11 mouse cellular contexts compared by ENCODE assay signal in the genomic region with DNA sequence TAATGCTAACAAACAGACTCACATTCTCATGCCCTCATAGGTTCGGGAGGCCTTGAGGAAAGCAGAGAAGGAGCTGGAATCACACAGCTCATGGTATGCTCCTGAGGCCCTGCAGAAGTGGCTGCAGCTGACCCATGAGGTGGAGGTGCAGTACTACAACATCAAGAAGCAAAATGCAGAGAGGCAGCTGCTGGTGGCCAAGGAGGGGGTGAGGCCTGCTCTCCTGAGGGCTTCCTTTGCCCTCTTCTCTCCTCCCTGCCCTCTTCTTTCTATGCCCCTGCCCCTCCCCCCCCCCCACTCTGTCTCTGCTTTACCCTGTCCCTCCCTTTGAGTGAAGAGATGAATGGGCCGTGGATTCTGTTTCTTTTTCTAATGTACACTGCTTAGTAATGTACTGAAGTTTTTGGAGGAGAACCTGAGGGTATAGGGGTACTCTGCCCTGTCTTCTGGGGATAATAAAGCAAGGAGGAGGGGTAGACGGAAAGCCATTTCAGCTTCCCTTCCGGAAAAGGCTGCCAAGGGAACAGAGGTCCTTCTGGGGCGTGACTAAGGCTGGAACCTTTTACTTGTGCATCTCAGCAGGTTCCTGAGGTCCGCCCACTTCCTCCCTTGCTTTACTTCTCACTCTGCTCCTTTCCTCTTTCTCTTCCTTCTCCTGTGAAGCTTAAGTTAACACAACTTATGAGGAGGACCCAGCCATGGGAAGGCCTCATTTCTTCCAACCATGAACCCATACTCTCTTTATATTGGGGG. TPM values are rescaled to one million over a fixed set of nuclear protein-coding genes. Genes with fewer than 3 reads are reported as not detected.
A peak's percentile ranks its signal among the peaks of the same experiment; 100 is the strongest.
DNase-seq lines count a peak whose midpoint lies in the region; ATAC-seq and TF ChIP-seq lines count a peak whose summit lies in the region.
"Had no signal": no experiment of that assay in that cellular context is flagged by ENCODE, and none has a peak within 500 bp of the region (broad histone marks: within the 10 kb centered on the region; RNA-seq: fewer than 3 reads in every experiment).

No protein-coding gene starts in this region.

- peaks cover 23% of the 10 kb centered on the region for H3K36me3 ChIP-seq in spleen, adult 2 months (ENCODE audit: control insufficient read depth, insufficient read depth, low read length)
- no peaks in the 10 kb centered on the region; the same call in 1 of the 2 replicates for H3K36me3 ChIP-seq in liver, embryonic 16.5 days (ENCODE audit: control insufficient read depth, insufficient read depth)
- H3K36me3 ChIP-seq: midbrain, embryonic 12.5 days had no signal

- H3K9ac ChIP-seq in liver, embryonic 16.5 days (ENCODE audit: low read depth, low read length) = no peak overlapping the region
- H3K9ac ChIP-seq: midbrain, embryonic 12.5 days had no signal

- no peak for TF ChIP-seq CTCF in spleen, adult 2 months (IDR thresholded peaks at IDR 0.05; ENCODE audit: extremely low read depth, insufficient read depth, insufficient read length, insufficient replicate concordance)

- peak; percentile 85 for ATAC-seq in common myeloid progenitor, adult 5-6 weeks (replicated peaks; ENCODE audit: low read depth, poor library complexity, severe bottlenecking)
- peak; percentile 43 for ATAC-seq in liver, embryonic 16.5 days (ENCODE audit: low read depth)

- 0 out of 2 replicates have a peak overlapping the region, but pooled peaks have one; percentile 29 for H3K27ac ChIP-seq in spleen, adult 2 months (ENCODE audit: insufficient read depth, low read length)
- H3K27ac ChIP-seq in liver, embryonic 16.5 days (ENCODE audit: low read length) = no peak overlapping the region
- H3K27ac ChIP-seq: midbrain, embryonic 12.5 days had no signal

- H3K4me3 ChIP-seq in spleen, adult 2 months (ENCODE audit: extremely low read depth, insufficient read depth, insufficient read length) = no peak overlapping the region
- no peak overlapping the region for H3K4me3 ChIP-seq in liver, embryonic 16.5 days (ENCODE audit: low read depth, low read length)
- H3K4me3 ChIP-seq: midbrain, embryonic 12.5 days had no signal

- H3K27me3 ChIP-seq in spleen, adult 2 months (ENCODE audit: control insufficient read depth, insufficient read depth, low read length) = no peaks in the 10 kb centered on the region
- no peaks in the 10 kb centered on the region for H3K27me3 ChIP-seq in liver, embryonic 16.5 days (ENCODE audit: control insufficient read depth, insufficient read depth, low read depth, low read length)
- H3K27me3 ChIP-seq: midbrain, embryonic 12.5 days had no signal

- H3K9me3 ChIP-seq in liver, embryonic 16.5 days (replicated peaks; ENCODE audit: control insufficient read depth, low read length) = no peaks in the 10 kb centered on the region
- H3K9me3 ChIP-seq: midbrain, embryonic 12.5 days had no signal

- DNase-seq in spleen, adult 2 months (ENCODE audit: low read depth in 1 of 2, low spot score in 2 of 2) = no peak
- DNase-seq in spleen, postnatal 14 days (ENCODE audit: low spot score in 2 of 2) = no peak
- DNase-seq in thymus, postnatal 4 days = peak; percentile 22
- DNase-seq in B cell, adult 2 months = no peak
- DNase-seq in adrenal gland, adult (ENCODE audit: inconsistent age in 2 of 2, low spot score in 1 of 2) = no peak
- DNase-seq: cerebellum, postnatal 36 days; heart, postnatal 4 days had no signal

- no peak for TF ChIP-seq POLR2A in spleen, adult 2 months (IDR thresholded peaks at IDR 0.05; ENCODE audit: low read depth, low read length)

- peaks cover 13% of the 10 kb centered on the region; the same call in 1 of the 2 replicates for H3K4me1 ChIP-seq in spleen, adult 2 months (ENCODE audit: control insufficient read depth, insufficient read depth, insufficient read length)
- no peaks in the 10 kb centered on the region for H3K4me1 ChIP-seq in liver, embryonic 16.5 days (ENCODE audit: control insufficient read depth, low read depth, low read length)
- H3K4me1 ChIP-seq: midbrain, embryonic 12.5 days had no signal

- no peak overlapping the region for H3K4me2 ChIP-seq in liver, embryonic 16.5 days (ENCODE audit: low read depth, low read length)
- H3K4me2 ChIP-seq: midbrain, embryonic 12.5 days had no signal

- 17% methylated on average over 6 of the region's 6 CpGs for WGBS in spleen, adult 2 months
- 34% methylated on average over 6 of the region's 6 CpGs for WGBS in liver, embryonic 16.5 days (ENCODE audit: insufficient replicate concordance)

RNA-seq across cellular contexts. Expression of gene Rrm1, which starts 15.4 kb away (rescaled TPM):
- polyA plus RNA-seq in spleen, adult 2 months (2012; rRNA removed) = 10.5 and 11.9 TPM in 2 replicates
- total RNA-seq in common myeloid progenitor, adult 5-6 weeks (2017) = 809 and 867 TPM in 2 replicates
- polyA plus RNA-seq in liver, embryonic 16.5 days (2015; fragmentation: Nextera tagmentation; extraction: Ambion mirVana) = 153 and 174 TPM in 2 replicates

RNA-seq across cellular contexts. Expression of gene Olfr543, which starts 55.4 kb away (rescaled TPM):
- polyA plus RNA-seq in spleen, adult 2 months (2012; rRNA removed) = not detected in 2 replicates
- not detected in 2 replicates for total RNA-seq in common myeloid progenitor, adult 5-6 weeks (2017)
- 0.30 and 0.43 TPM in 2 replicates for polyA plus RNA-seq in liver, embryonic 16.5 days (2015; fragmentation: Nextera tagmentation; extraction: Ambion mirVana)
- total RNA-seq: gastrocnemius, adult 8-10 months; heart, postnatal 4 days had no signal

Comparison
In these comparisons a context has a peak if more than half of its experiments do, and no peak if none do; other contexts are left out.
1. RNA of gene Rrm1, which starts 15.4 kb away (polyA plus RNA-seq): 153 to 174 TPM in liver, embryonic 16.5 days; 10.5 to 11.9 TPM in spleen, adult 2 months; every median in the first group is over 10 times any median in the second.